Mouse (Mus musculus) lung, embryonic 15.5 days (tissue): ENCODE measurements around the gene Rtl8c. TPM values are rescaled to one million over a fixed set of nuclear protein-coding genes. Genes with fewer than 3 reads are reported as not detected.
A peak's percentile ranks its signal among the peaks of the same experiment; 100 is the strongest.
"Not testable (repeated sequence)": the region's sequence is repeated elsewhere in the genome, so short reads cannot be mapped to it uniquely, and the experiment has no call there.

Source experiments
- ATAC-seq: fragments of 200-750 bp; cut with Nextera tagmentation; 2 replicates; pipeline ENCODE4 v1.8.0; 2017; ENCODE audit warnings: moderate number of reproducible peaks, borderline replicate concordance; ENCODE audit not compliant: low FRiP score, low TSS enrichment; ENCODE audit errors: extremely low read depth
- H3K27ac ChIP-seq: fragments of 300-500 bp; sonication (generic); 2 replicates; pipeline ENCODE4 v1.5.1; 2015; ENCODE audit warnings: moderate library complexity, mild to moderate bottlenecking, inconsistent platforms
- H3K27me3 ChIP-seq: fragments of 300-500 bp; sonication (generic); 2 replicates; pipeline ENCODE4 v1.6.1; 2015; ENCODE audit warnings: inconsistent platforms
- H3K36me3 ChIP-seq: fragments of 300-500 bp; sonication (generic); 2 replicates; pipeline ENCODE4 v1.6.1; 2015; ENCODE audit warnings: inconsistent platforms
- H3K4me1 ChIP-seq: fragments of 300-500 bp; sonication (generic); 2 replicates; pipeline ENCODE4 v1.6.1; 2015; ENCODE audit warnings: inconsistent platforms
- H3K4me2 ChIP-seq: fragments of 300-500 bp; sonication (generic); 2 replicates; pipeline ENCODE4 v1.6.1; 2015; ENCODE audit warnings: inconsistent platforms, mild to moderate bottlenecking, moderate library complexity
- H3K4me3 ChIP-seq: fragments of 300-500 bp; sonication (generic); 2 replicates; pipeline ENCODE4 v1.5.1; 2015; ENCODE audit warnings: mild to moderate bottlenecking, inconsistent platforms
- H3K9ac ChIP-seq: fragments of 300-500 bp; sonication (generic); 2 replicates; pipeline ENCODE4 v1.6.1; 2015; ENCODE audit warnings: inconsistent platforms
- H3K9me3 ChIP-seq: fragments of 300-500 bp; sonication (generic); 2 replicates; pipeline ENCODE4 v1.6.1; 2016; ENCODE audit warnings: inconsistent platforms
- WGBS: fragments of 180-500 bp; shearing (Covaris S2); methylation state at CpG from one replicate; pipeline ENCODE4 v1.1.7; 2015; 5-methylcytosine and 5-hydroxymethylcytosine counted together
- polyA plus RNA-seq: library from polyadenylated mRNA; unstranded; fragments of >200 nt; fragmentation: Nextera tagmentation; extraction: Ambion mirVana; gene quantifications from 2 replicates; pipeline ENCODE4 v1.2.1, GENCODE M21; 2015

Gene Rtl8c
- 33.2 and 35.3 TPM in 2 replicates for polyA plus RNA-seq

GRCm38 (mm10) chrX:53607242-53608121, at the start of gene Rtl8c:
Rtl8c (plus strand) TSS chrX:53608032.
- Histone ChIP-seq H3K27me3 (no peaks in the 10 kb centered on the region), H3K9me3 (no peaks in the 10 kb centered on the region), H3K4me2 (peak within 1 kb of the TSS; percentile 64), H3K27ac (no peak within 1 kb of the TSS; the same call in 1 of the 2 replicates), H3K4me1 (no peaks in the 10 kb centered on the region), H3K9ac (peak within 1 kb of the TSS; percentile 42), H3K36me3 (no peaks in the 10 kb centered on the region), H3K4me3 (peak within 1 kb of the TSS; percentile 45)
- ATAC-seq, result peak; percentile 95
- 25% methylated on average over 20 of the region's 20 CpGs for WGBS

- no peaks in the 10 kb centered on the region for H3K36me3 ChIP-seq
- H3K4me3 ChIP-seq, result no peak overlapping the region
- no peak overlapping the region for H3K4me2 ChIP-seq
- no peak overlapping the region for H3K9ac ChIP-seq
- no peaks in the 10 kb centered on the region for H3K4me1 ChIP-seq
- H3K9me3 ChIP-seq, result no peaks in the 10 kb centered on the region
- ATAC-seq, result no peak
- H3K27ac ChIP-seq, result no peak overlapping the region
- no peaks in the 10 kb centered on the region for H3K27me3 ChIP-seq
- whole genome bisulfite sequencing, result 71% methylated on average over 1 of the region's 1 CpGs
These were observed 28.5 kb upstream of the Rtl8c start for GRCm38 (mm10) chrX:53579311-53579710.

GRCm38 (mm10) chrX:53581407-53581806, 26.4 kb upstream of the Rtl8c start:
- H3K27me3 ChIP-seq, H3K36me3 ChIP-seq, ATAC-seq, H3K9ac ChIP-seq, H3K9me3 ChIP-seq, H3K4me2 ChIP-seq, H3K4me3 ChIP-seq, H3K27ac ChIP-seq, H3K4me1 ChIP-seq: not testable (repeated sequence)
- 80% methylated on average over 2 of the region's 4 CpGs for WGBS

- not testable (repeated sequence) for H3K4me3 ChIP-seq, ATAC-seq
- 70% methylated on average over 4 of the region's 4 CpGs for WGBS
These were observed 24.4 kb upstream of the Rtl8c start for GRCm38 (mm10) chrX:53583404-53583803.

GRCm38 (mm10) chrX:53599993-53600392, 7.8 kb upstream of the Rtl8c start:
- not testable (repeated sequence) for H3K9ac ChIP-seq, H3K27ac ChIP-seq, ATAC-seq, H3K4me3 ChIP-seq, H3K9me3 ChIP-seq, H3K36me3 ChIP-seq, H3K4me2 ChIP-seq, H3K27me3 ChIP-seq, H3K4me1 ChIP-seq
- 45% methylated on average over 2 of the region's 2 CpGs for WGBS

More at GRCm38 (mm10) chrX:53583404-53583803, 24.4 kb upstream of the Rtl8c start:
- H3K27ac ChIP-seq, H3K4me1 ChIP-seq, H3K9me3 ChIP-seq, H3K4me2 ChIP-seq, H3K27me3 ChIP-seq, H3K9ac ChIP-seq, H3K36me3 ChIP-seq: not testable (repeated sequence)

GRCm38 (mm10) chrX:53606176-53606575, 1.7 kb upstream of the Rtl8c start:
- not testable (repeated sequence) for H3K4me3 ChIP-seq, H3K36me3 ChIP-seq, H3K9ac ChIP-seq, H3K4me2 ChIP-seq, H3K9me3 ChIP-seq, H3K27ac ChIP-seq, H3K4me1 ChIP-seq, ATAC-seq, H3K27me3 ChIP-seq
- WGBS, result 15% methylated on average over 1 of the region's 1 CpGs

GRCm38 (mm10) chrX:53608122-53608813, 436 bp downstream of the Rtl8c start:
- no peaks in the 10 kb centered on the region for H3K36me3 ChIP-seq
- 33% methylated on average over 15 of the region's 18 CpGs for WGBS
- H3K9me3 ChIP-seq, result no peaks in the 10 kb centered on the region
- H3K4me1 ChIP-seq, result no peaks in the 10 kb centered on the region
- H3K27me3 ChIP-seq, result no peaks in the 10 kb centered on the region
- peak; percentile 56; the same call in 1 of the 2 replicates for ATAC-seq
- H3K9ac ChIP-seq, result peak overlapping the region; percentile 42
- H3K27ac ChIP-seq, result no peak overlapping the region; the same call in 1 of the 2 replicates
- H3K4me3 ChIP-seq, result peak overlapping the region; percentile 45
- H3K4me2 ChIP-seq, result peak overlapping the region; percentile 64

- not testable (repeated sequence) for H3K36me3 ChIP-seq, H3K27me3 ChIP-seq, H3K9me3 ChIP-seq, H3K27ac ChIP-seq, H3K4me1 ChIP-seq, ATAC-seq
- peak within 1 kb of the TSS; percentile 64 for H3K4me2 ChIP-seq
- H3K4me3 ChIP-seq, result peak within 1 kb of the TSS; percentile 45
- WGBS, result 76% methylated on average over 3 of the region's 4 CpGs
- peak within 1 kb of the TSS; percentile 42 for H3K9ac ChIP-seq
These were observed 1.0 kb downstream of the Rtl8c start, which contains the start of gene Gm14597 for GRCm38 (mm10) chrX:53608879-53609278. Gm14597 (minus strand) TSS chrX:53608979.

GRCm38 (mm10) chrX:53610571-53610970, 2.7 kb downstream of the Rtl8c start:
- Histone ChIP-seq H3K4me1 (no peaks in the 10 kb centered on the region), H3K9ac (no peak overlapping the region), H3K27me3 (no peaks in the 10 kb centered on the region), H3K27ac (no peak overlapping the region), H3K36me3 (no peaks in the 10 kb centered on the region), H3K4me2 (no peak overlapping the region), H3K4me3 (no peak overlapping the region), H3K9me3 (no peaks in the 10 kb centered on the region)
- ATAC-seq, result no peak
- WGBS, result 3% methylated on average over 3 of the region's 3 CpGs

GRCm38 (mm10) chrX:53611395-53611794, 3.6 kb downstream of the Rtl8c start:
- not testable (repeated sequence) for H3K9ac ChIP-seq, H3K27me3 ChIP-seq, H3K9me3 ChIP-seq, H3K4me2 ChIP-seq, H3K36me3 ChIP-seq, H3K27ac ChIP-seq, H3K4me3 ChIP-seq, H3K4me1 ChIP-seq, ATAC-seq

GRCm38 (mm10) chrX:53638107-53638506, 30.3 kb downstream of the Rtl8c start:
- H3K27ac ChIP-seq, ATAC-seq, H3K4me3 ChIP-seq, H3K4me1 ChIP-seq, H3K9me3 ChIP-seq, H3K9ac ChIP-seq, H3K27me3 ChIP-seq, H3K36me3 ChIP-seq, H3K4me2 ChIP-seq: not testable (repeated sequence)
- WGBS, result 47% methylated on average over 3 of the region's 3 CpGs

GRCm38 (mm10) chrX:53642604-53642979, 34.8 kb downstream of the Rtl8c start:
- peak overlapping the region; percentile 35; the same call in 1 of the 2 replicates for H3K4me2 ChIP-seq
- not testable (repeated sequence) for H3K36me3 ChIP-seq, H3K9me3 ChIP-seq, H3K4me1 ChIP-seq, H3K9ac ChIP-seq, H3K27ac ChIP-seq, ATAC-seq, H3K27me3 ChIP-seq
- peak overlapping the region; percentile 19; the same call in 1 of the 2 replicates for H3K4me3 ChIP-seq
- 49% methylated on average over 3 of the region's 4 CpGs for WGBS
